Mouse (Mus musculus) neural tube, embryonic 12.5 days (tissue): ENCODE results near the gene Map1s. TPM values are rescaled to one million over a fixed set of nuclear protein-coding genes. Genes with fewer than 3 reads are reported as not detected.
A peak's percentile ranks its signal among the peaks of the same experiment; 100 is the strongest.

ENCODE experiments used
- microRNA counts: library from miRNA; unstranded; fragments of <30 nt; microRNA quantifications from one replicate; lab custom pipeline; 2017
- microRNA-seq: library from miRNA; unstranded; fragments of <30 nt; microRNA quantifications from one replicate; pipeline ENCODE4, GENCODE M21; 2017
- polyA plus RNA-seq: library from polyadenylated mRNA; unstranded; fragments of >200 nt; fragmentation: Nextera tagmentation; extraction: Ambion mirVana; gene quantifications from 2 replicates; pipeline ENCODE4 v1.2.1, GENCODE M21; 2016

Map1s gene
- polyA plus RNA-seq, 1 experiment from 2014 or later: 62.6 TPM

MicroRNA genes within 50 kb of the gene (microRNA counts, 519-probe panel; counts per million panel counts)
- 342 counts per million, percentile 67 among the panel's probes with 10 or more counts for microRNA mmu-miR-1969 (lab: Ali Mortazavi, UCI)

Small RNA genes lying within 50 kb of the gene (microRNA-seq; reads per million reads assigned to microRNA genes)
- gene Mir1969 (5.2 reads per million, percentile 16 among the genes with 10 or more reads in this experiment), gene Mir7067 (not detected)

Other genes with a start within 250 kb of the Map1s start
- 181 and 188 TPM in 2 replicates for gene Pgpep1, start 245.5 kb upstream of the Map1s start, polyA plus RNA-seq
- 264 and 277 TPM in 2 replicates for gene Lsm4, start 232.7 kb upstream of the Map1s start, polyA plus RNA-seq
- gene Jund, start 207.0 kb upstream of the Map1s start, polyA plus RNA-seq: 248 and 267 TPM in 2 replicates
- gene Iqcn, start 202.5 kb upstream of the Map1s start, polyA plus RNA-seq: 0.06 and 0.16 TPM in 2 replicates
- gene Gm3336, start 187.4 kb upstream of the Map1s start, polyA plus RNA-seq: not detected in 2 replicates
- 0.19 and 0.41 TPM in 2 replicates for gene Pde4c, start 182.2 kb upstream of the Map1s start, polyA plus RNA-seq
- 184 and 199 TPM in 2 replicates for gene Rab3a, start 151.3 kb upstream of the Map1s start, polyA plus RNA-seq
- gene Mpv17l2, start 145.0 kb upstream of the Map1s start, polyA plus RNA-seq: 45.0 and 51.2 TPM in 2 replicates
- 84.0 and 84.6 TPM in 2 replicates for gene Pik3r2, start 129.2 kb upstream of the Map1s start, polyA plus RNA-seq
- 15.9 and 17.4 TPM in 2 replicates for gene Mast3, start 100.9 kb upstream of the Map1s start, polyA plus RNA-seq
- not detected in 2 replicates for gene Il12rb1, start 97.5 kb upstream of the Map1s start, polyA plus RNA-seq
- gene Arrdc2, start 66.2 kb upstream of the Map1s start, polyA plus RNA-seq: 9.7 and 10.2 TPM in 2 replicates
- gene Kcnn1, start 42.7 kb upstream of the Map1s start, polyA plus RNA-seq: 24.8 and 26.4 TPM in 2 replicates
- gene Ccdc124, start 32.0 kb upstream of the Map1s start, polyA plus RNA-seq: 142 and 145 TPM in 2 replicates
- gene Slc5a5, start 13.2 kb upstream of the Map1s start, polyA plus RNA-seq: 0.91 and 1.5 TPM in 2 replicates
- gene Rpl18a, start 8.5 kb upstream of the Map1s start, polyA plus RNA-seq: 2,364 and 2,595 TPM in 2 replicates